7 mouse cellular contexts compared by ENCODE assay signal in genomic region chr8:48844370-48844905, GRCm38 (mm10). TPM values are rescaled to one million over a fixed set of nuclear protein-coding genes. Genes with fewer than 3 reads are reported as not detected.
DNase-seq lines count a peak whose midpoint lies in the region; ATAC-seq and TF ChIP-seq lines count a peak whose summit lies in the region.

No protein-coding gene starts in this region.

- H3K9ac ChIP-seq in limb, embryonic 12.5 days (replicated peaks) = peak overlapping the region; percentile 38
- H3K9ac ChIP-seq in stomach, embryonic 16.5 days (ENCODE audit: low read length) = peak overlapping the region; percentile 90

- H3K4me3 ChIP-seq in E14TG2a.4 (replicated peaks; ENCODE audit: low read length) = peak overlapping the region; percentile 91
- peak overlapping the region; percentile 77 for H3K4me3 ChIP-seq in limb, embryonic 12.5 days (replicated peaks)
- peak overlapping the region; percentile 81 for H3K4me3 ChIP-seq in stomach, embryonic 16.5 days (replicated peaks; ENCODE audit: low read length)

- TF ChIP-seq CTCF in E14TG2a.4 (conservative IDR thresholded peaks at IDR 0.05; ENCODE audit: low read length) = no peak

- WGBS in limb, embryonic 12.5 days = under 1% methylated on average over 14 of the region's 14 CpGs
- 2% methylated on average over 14 of the region's 14 CpGs for WGBS in stomach, embryonic 16.5 days

- peak; percentile 28 for DNase-seq in ZHBTc4 (ENCODE audit: low read depth, low spot score)
- DNase-seq in heart, postnatal 10 days = peak; percentile 3 to 7
- DNase-seq in urinary bladder, adult 18-20 months (ENCODE audit: low spot score in 2 of 2) = no peak

- ATAC-seq in limb, embryonic 12.5 days (ENCODE audit: insufficient number of reproducible peaks, insufficient read depth, low FRiP score, low TSS enrichment, low read depth) = no peak
- no peak; the same call in 1 of the 2 replicates for ATAC-seq in stomach, embryonic 16.5 days (ENCODE audit: insufficient read depth, low FRiP score)
- ATAC-seq in megakaryocyte-erythroid progenitor cell, adult 5-6 weeks (replicated peaks; ENCODE audit: low FRiP score, low TSS enrichment, poor library complexity, severe bottlenecking) = no peak

- H3K4me1 ChIP-seq in E14TG2a.4 (replicated peaks; ENCODE audit: low read depth, low read length) = peaks cover 23% of the 10 kb centered on the region
- peaks cover 23% of the 10 kb centered on the region for H3K4me1 ChIP-seq in limb, embryonic 12.5 days (replicated peaks)
- peaks cover 3% of the 10 kb centered on the region for H3K4me1 ChIP-seq in stomach, embryonic 16.5 days (ENCODE audit: control insufficient read depth, insufficient read depth, low read length)

- H3K36me3 ChIP-seq in E14TG2a.4 (ENCODE audit: insufficient read depth, low read length) = no peaks in the 10 kb centered on the region
- no peaks in the 10 kb centered on the region for H3K36me3 ChIP-seq in limb, embryonic 12.5 days
- no peaks in the 10 kb centered on the region for H3K36me3 ChIP-seq in stomach, embryonic 16.5 days (ENCODE audit: control insufficient read depth, insufficient read depth, low read length)

- peaks cover 62% of the 10 kb centered on the region for H3K27me3 ChIP-seq in E14TG2a.4 (ENCODE audit: insufficient read depth, low read length)
- H3K27me3 ChIP-seq in limb, embryonic 12.5 days = peaks cover 39% of the 10 kb centered on the region
- peaks cover 11% of the 10 kb centered on the region; the same call in 1 of the 2 replicates for H3K27me3 ChIP-seq in stomach, embryonic 16.5 days (ENCODE audit: control insufficient read depth, insufficient read depth, low read length)

- H3K27ac ChIP-seq in limb, embryonic 12.5 days = no peak overlapping the region
- H3K27ac ChIP-seq in stomach, embryonic 16.5 days (ENCODE audit: low read length) = no peak overlapping the region

- H3K4me2 ChIP-seq in limb, embryonic 12.5 days = peak overlapping the region; percentile 91
- H3K4me2 ChIP-seq in stomach, embryonic 16.5 days (ENCODE audit: low read depth, low read length) = peak overlapping the region; percentile 78

- intact Hi-C loops in heart, postnatal 10 days (cut with DNase I) = loop anchor here (5.0 to 10.0 kb wide), 2 partner anchors 152 to 290 kb away; no protein-coding TSS in a partner anchor

- H3K9me3 ChIP-seq in E14TG2a.4 (ENCODE audit: low read length) = peaks cover 21% of the 10 kb centered on the region
- no peaks in the 10 kb centered on the region for H3K9me3 ChIP-seq in limb, embryonic 12.5 days
- no peaks in the 10 kb centered on the region for H3K9me3 ChIP-seq in stomach, embryonic 16.5 days (replicated peaks; ENCODE audit: control insufficient read depth, low read length)

RNA-seq across cellular contexts. Expression of gene Tenm3, which starts 0.7 kb away (rescaled TPM):
- total RNA-seq in heart, postnatal 10 days (2021) = 1 to 10 TPM; 8.3 to 8.7 TPM
- 46.4 and 47.1 TPM in 2 replicates for polyA plus RNA-seq in limb, embryonic 12.5 days (2016; fragmentation: Nextera tagmentation; extraction: Ambion mirVana)
- 12.5 and 13.0 TPM in 2 replicates for polyA plus RNA-seq in stomach, embryonic 16.5 days (2015; fragmentation: Nextera tagmentation; extraction: Ambion mirVana)
- total RNA-seq in megakaryocyte-erythroid progenitor cell, adult 5-6 weeks (2014; fragmentation: Nextera tagmentation) = not detected in 2 replicates
- not detected in 2 replicates for total RNA-seq in megakaryocyte-erythroid progenitor cell, adult 5-6 weeks (2017)

Comparison
In these comparisons a context has a peak if more than half of its experiments do, and no peak if none do; other contexts are left out.
1. DNase-seq: peak in ZHBTc4 (single experiment) and heart, postnatal 10 days (2 of 2); none in urinary bladder, adult 18-20 months (0 of 2).
2. RNA of gene Tenm3, which starts 0.7 kb away (total RNA-seq): 8.3 to 8.7 TPM in heart, postnatal 10 days; not detected in megakaryocyte-erythroid progenitor cell, adult 5-6 weeks; every median in the first group is over 4 times any median in the second.
3. Peak in every context shown above with its lines, with median percentiles within 50 percentile points of each other: H3K4me3 ChIP-seq.